Mouse (Mus musculus) brain, adult 10 weeks (tissue): Measurements from ENCODE around the gene Hdac6. TPM values are rescaled to one million over a fixed set of nuclear protein-coding genes. Genes with fewer than 3 reads are reported as not detected.

Source experiments
- polyA plus RNA-seq: library from polyadenylated mRNA; stranded (reverse); fragments of 350-450 nt; fragmentation: Illumina TruSeq; extraction: RNeasy Lipid Tissue Mini Kit (QIAGEN cat#74804); gene quantifications from one replicate; pipeline ENCODE4 v1.2.3, GENCODE M21; 2015; ENCODE audit warnings: low read depth, low replicate concordance

Gene Hdac6
- 32.5 TPM for polyA plus RNA-seq

DNA sequence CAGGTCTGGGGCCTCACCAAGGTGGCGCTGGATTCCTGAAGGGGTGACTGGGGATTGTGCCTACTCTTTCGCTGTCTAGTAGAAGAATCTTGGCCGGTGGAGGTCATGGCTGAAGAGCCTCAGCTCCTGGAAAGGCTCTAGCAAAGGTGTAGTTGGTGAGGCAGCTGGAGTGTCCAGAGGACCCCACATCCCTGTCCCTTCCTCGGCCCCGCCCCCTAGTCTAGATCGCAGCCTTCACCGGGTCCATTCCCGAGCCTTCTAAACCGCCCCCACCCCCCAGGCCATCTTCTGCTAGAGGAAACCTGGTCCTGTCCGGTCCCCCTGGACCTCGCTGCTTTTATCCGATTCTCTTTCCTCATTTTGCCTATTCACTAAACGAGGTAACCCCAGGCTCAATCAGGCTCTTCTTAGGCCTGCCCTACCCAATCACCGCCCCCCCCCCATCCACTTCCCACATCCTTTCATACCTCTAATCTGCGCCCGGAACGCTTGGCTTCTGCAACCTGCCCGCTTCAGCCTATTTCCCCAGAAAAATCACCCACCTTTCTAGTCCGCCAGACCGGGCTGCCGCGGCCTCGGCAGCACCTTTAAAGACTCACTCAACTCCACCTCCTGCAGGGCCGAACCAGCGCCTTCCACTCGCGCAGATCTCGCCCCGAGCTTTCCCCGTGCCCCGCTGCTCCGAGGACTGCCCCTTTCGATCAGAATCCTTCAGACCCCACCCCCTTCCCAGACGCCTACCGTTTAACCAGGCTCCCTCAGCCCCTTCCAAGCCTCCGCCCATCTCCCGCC, at the start of gene Hdac6:
TSS of gene Hdac6 (minus strand) at position 782 of the 792 bp plus-strand sequence.

DNA sequence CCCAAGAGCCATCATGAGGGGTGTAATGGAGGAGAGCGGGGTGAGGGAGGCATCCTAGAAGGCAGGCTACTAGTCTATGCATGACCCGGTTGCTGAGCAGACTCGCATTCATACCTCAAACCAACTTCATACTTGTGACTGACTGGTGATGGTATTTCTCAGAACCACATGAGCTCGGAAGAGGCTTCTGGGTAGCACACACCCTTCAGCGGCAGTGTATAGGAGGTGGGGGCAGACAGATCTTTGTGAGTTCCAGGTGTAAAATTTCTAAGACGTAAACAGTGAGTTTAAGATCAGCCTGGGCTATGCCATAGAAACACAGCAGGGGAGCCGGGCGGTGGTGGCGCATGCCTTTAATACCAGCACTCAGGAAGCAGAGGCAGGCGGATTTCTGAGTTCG, 30.2 kb upstream of the Hdac6 start, which contains the start of gene Gata1:
TSS of gene Gata1 (minus strand) at position 180 of the 400 bp plus-strand sequence.

DNA sequence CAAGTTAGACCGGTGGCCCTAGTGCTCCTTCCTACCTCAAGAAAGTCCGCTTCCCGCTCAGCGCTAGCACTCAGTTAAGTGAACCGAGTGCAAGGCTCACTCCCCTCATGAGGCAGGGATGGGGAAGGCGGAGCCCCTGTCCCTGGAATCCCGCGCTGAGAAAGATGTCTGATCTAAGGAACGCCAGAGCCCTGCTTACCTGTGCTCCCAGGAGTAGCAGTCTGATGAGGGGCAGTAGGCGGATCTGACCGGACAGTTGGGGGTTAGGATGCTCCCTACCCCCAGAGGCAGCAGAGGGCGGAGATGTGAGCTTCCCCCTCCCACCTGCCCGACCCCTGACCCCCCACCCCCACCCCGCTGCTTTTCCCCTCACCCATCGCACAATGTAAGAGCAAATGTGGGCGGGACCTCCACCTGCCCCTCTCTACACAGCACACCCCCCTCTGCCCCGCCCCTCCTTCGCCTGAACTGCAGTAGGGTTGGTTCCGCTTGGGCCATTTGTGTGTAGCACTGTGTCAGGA, 19.4 kb downstream of the Hdac6 start, which contains the start of gene Eras:
TSS of gene Eras (minus strand) at position 338 of the 521 bp plus-strand sequence.

DNA sequence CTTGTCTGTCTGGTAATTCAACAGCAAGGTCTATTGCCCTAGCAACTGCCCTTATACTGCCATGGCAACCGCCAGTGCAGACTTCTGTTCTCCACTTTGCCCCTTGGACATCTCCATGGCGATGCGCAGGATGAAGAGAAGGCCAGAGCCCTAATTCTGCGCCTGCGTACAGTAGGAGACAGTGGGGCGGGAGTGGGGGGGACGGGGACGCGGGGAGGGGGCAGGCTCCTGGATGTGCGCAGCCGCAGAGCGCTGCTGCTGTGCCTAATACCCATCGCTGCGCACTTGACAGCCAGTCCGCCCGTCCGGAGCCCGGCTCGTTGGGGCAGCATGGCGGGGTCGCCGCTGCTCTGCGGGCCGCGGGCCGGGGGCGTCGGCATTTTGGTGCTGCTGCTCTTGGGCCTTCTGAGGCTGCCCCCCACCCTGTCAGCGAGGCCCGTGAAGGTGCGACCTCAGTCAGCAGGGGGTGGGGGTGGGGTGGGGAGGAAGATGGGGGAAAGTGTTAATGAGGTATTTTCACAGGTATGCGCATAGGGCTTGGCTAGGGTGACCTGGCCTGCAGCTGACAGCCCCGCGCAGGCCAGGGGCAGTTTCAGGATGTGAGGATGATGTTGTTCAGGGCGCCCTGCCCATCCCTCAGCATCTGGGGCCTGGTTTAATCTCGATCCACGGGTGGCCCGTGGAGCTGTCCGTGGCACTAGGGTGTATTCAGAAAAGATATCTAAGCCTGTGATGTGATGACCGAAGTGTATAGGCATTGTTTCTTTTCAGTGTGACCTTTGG, 27.9 kb downstream of the Hdac6 start, which contains the start of gene Pcsk1n:
TSS of gene Pcsk1n (plus strand) at position 222 of the 783 bp plus-strand sequence.

DNA sequence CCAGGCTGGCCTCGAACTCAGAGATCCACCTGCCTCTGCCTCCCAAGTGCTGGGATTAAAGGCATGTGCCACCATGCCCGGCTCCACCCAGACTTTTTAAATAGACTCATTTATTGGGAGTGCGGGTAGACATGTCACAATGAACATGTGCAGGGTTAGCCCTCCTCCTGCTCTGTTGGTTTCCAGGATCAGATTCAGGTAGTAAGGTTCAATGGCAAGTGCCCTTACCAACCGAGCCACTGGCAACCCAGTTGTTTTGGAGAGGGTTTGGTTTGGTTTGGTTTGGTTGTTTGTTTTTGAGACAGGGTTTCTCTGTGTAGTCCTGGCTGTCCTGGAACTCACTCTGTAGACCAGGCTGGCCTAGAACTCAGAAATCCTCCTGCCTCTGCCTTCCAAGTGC, 38.4 kb downstream of the Hdac6 start, which contains the start of gene Gm10490:
TSS of gene Gm10490 (plus strand) at position 301 of the 400 bp plus-strand sequence.

DNA sequence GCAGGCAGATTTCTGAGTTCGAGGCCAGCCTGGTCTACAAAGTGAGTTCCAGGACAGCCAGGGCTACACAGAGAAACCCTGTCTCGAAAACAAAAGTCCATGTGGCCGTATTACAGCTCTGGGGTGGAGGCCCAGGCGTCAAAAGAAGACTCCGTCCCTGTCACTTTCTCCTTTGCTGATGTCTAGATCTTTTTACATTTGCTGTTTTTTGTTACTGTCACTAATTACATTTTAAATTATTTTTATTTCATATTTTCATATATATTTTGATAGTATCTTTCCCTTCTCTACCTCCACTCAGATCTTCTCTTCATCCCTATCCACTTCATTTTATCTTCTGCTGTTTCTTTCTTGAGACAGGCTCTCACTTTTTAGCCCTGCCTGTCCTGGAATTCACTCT, 40.0 kb downstream of the Hdac6 start, which contains the start of gene Gm10491:
TSS of gene Gm10491 (minus strand) at position 101 of the 400 bp plus-strand sequence.

DNA sequence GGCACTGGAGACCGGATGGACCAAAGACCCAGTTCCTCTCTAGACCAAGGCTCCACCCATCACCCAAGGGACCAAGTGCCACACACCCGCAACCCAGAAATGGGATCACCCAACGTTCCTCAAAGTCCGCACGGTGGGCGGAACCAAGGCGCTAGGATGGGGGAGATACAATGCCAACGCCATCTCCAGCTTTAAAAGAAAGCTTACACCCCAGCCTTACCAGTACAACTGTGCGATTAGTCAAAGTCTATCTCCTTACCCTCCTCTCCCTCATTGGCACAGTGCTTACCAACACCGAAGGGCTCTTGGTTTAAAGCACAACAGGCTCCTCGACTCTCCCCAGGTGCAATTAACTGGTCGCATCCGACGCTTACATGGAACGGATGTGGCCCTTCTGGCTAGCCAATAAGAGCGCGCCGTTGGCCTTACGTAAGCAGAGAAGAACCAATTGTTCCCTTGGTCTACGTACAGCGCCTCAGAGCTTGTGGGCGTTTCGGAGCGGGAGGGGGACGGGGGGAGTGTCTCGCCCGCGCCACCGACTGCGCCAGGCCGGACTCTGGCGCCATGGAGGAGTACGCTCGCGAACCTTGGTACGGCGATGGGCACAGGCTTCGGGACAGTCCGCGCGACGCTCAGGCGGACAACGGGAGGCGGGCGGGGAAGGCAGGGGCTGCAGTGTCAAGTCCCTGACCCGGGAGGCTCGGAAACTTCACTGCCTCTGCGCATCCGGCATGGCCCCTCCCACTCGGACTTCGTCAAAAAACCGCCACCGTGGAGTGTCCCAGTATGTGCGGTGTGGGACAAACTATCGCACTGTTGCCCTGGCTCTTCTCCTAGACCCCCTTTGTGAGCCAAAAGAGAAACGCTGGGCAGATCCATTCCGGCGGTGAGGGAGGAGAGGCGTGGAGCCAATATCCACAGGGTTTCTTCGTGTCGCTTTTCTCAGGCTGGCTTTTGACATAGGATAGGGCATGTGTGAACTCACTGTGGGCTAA, 48.5 kb downstream of the Hdac6 start, which contains the start of the genes Pqbp1 and Timm17b:
TSS of gene Pqbp1 (minus strand) at position 390 of the 995 bp plus-strand sequence.
TSS of gene Timm17b (plus strand) at position 478 of the 995 bp plus-strand sequence.

DNA sequence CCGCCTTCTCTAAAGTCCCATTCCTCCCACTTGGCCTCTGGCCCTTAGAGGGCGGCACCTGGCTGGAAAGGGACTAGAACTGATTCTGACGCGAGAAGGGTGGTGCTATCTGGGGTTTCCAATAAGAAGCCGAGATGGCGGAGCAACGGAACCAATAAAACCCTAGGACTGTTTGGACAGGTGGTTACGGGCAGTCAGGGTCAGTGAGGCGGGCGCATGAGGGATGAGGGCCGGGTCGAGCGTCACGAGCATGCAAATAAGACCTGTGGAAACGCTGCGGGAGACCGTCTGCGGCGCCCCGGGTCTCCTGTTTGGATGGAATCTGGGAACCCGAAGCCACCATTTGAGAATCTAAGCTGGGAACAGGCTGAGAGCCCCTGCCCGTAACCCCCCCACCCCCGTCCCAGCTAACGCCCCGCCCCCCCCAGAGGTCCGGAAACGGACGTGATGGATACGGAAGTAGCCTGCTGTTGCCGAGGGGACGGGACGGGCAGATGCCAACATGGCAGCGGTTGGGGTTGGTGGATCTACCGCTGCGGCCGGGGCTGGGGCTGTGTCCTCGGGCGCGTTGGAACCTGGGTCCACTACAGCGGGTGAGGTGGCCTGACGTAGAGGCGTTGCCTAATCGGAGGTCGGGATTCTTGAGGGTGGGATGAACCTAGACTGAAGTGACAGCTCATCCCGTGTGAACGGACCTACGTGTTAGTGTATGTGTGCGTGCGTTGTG, 63.7 kb downstream of the Hdac6 start, which contains the start of gene Slc35a2:
TSS of gene Slc35a2 (plus strand) at position 188 of the 727 bp plus-strand sequence.

Other genes with a start within 250 kb of the Hdac6 start
- 61.8 TPM for gene Wdr45, start 233.6 kb downstream of the Hdac6 start, polyA plus RNA-seq
- gene Gm45208, start 225.6 kb downstream of the Hdac6 start, polyA plus RNA-seq: not detected
- gene Praf2, start 219.4 kb downstream of the Hdac6 start, polyA plus RNA-seq: 124 TPM
- 6.7 TPM for gene Ccdc120, start 197.0 kb downstream of the Hdac6 start, polyA plus RNA-seq
- 24.9 TPM for gene Tfe3, start 185.3 kb downstream of the Hdac6 start, polyA plus RNA-seq
- 88.6 TPM for gene Gripap1, start 158.1 kb downstream of the Hdac6 start, polyA plus RNA-seq
- 6.4 TPM for gene Kcnd1, start 125.6 kb downstream of the Hdac6 start, polyA plus RNA-seq
- gene Otud5, start 106.5 kb downstream of the Hdac6 start, polyA plus RNA-seq: 71.5 TPM
- gene Pim2, start 69.6 kb downstream of the Hdac6 start, polyA plus RNA-seq: 47.5 TPM
- 30.6 TPM for gene Slc35a2, start 63.9 kb downstream of the Hdac6 start, polyA plus RNA-seq
- 133 TPM for gene Pqbp1, start 48.6 kb downstream of the Hdac6 start, polyA plus RNA-seq
- 29.9 TPM for gene Timm17b, start 48.5 kb downstream of the Hdac6 start, polyA plus RNA-seq
- gene Gm10491, start 40.1 kb downstream of the Hdac6 start, polyA plus RNA-seq: not detected
- gene Gm10490, start 38.3 kb downstream of the Hdac6 start, polyA plus RNA-seq: not detected
- 229 TPM for gene Pcsk1n, start 28.1 kb downstream of the Hdac6 start, polyA plus RNA-seq
- gene Eras, start 19.3 kb downstream of the Hdac6 start, polyA plus RNA-seq: not detected
- gene Gata1, start 30.2 kb upstream of the Hdac6 start, polyA plus RNA-seq: not detected
- not detected for gene Glod5, start 70.6 kb upstream of the Hdac6 start, polyA plus RNA-seq
- gene Suv39h1, start 126.9 kb upstream of the Hdac6 start, polyA plus RNA-seq: 23.0 TPM
- gene Was, start 142.6 kb upstream of the Hdac6 start, polyA plus RNA-seq: 1.0 TPM
- 139 TPM for gene Wdr13, start 185.0 kb upstream of the Hdac6 start, polyA plus RNA-seq
- gene Rbm3, start 198.0 kb upstream of the Hdac6 start, polyA plus RNA-seq: 269 TPM
- gene Tbc1d25, start 228.3 kb upstream of the Hdac6 start, polyA plus RNA-seq: 10.9 TPM
- gene Ebp, start 245.6 kb upstream of the Hdac6 start, polyA plus RNA-seq: 32.3 TPM